Mouse (Mus musculus) hindbrain, embryonic 11.5 days (tissue): ENCODE results near the gene Chst8. TPM values are rescaled to one million over a fixed set of nuclear protein-coding genes. Genes with fewer than 3 reads are reported as not detected.

Source experiments
- ATAC-seq: fragments of 200-750 bp; cut with Nextera tagmentation; 2 replicates; pipeline ENCODE4 v1.8.0; 2017; ENCODE audit warnings: mild to moderate bottlenecking, moderate TSS enrichment, moderate library complexity; ENCODE audit not compliant: low FRiP score
- DNase-seq: peaks from one replicate; pipeline ENCODE4 v3.0.0-alpha.2; 2015; ENCODE audit warnings: low spot score
- H3K27ac ChIP-seq: fragments of 300-500 bp; sonication (generic); 2 replicates; pipeline ENCODE4 v1.5.1; 2014; ENCODE audit warnings: mild to moderate bottlenecking, low read depth, low read length
- H3K27me3 ChIP-seq: fragments of 300-500 bp; sonication (generic); 2 replicates; pipeline ENCODE4 v1.6.1; 2014; ENCODE audit warnings: mild to moderate bottlenecking, low read length, moderate library complexity, mixed read lengths; ENCODE audit not compliant: control insufficient read depth, insufficient read depth
- H3K36me3 ChIP-seq: fragments of 300-500 bp; sonication (generic); 2 replicates; pipeline ENCODE4 v1.6.1; 2014; ENCODE audit warnings: mild to moderate bottlenecking, low read length, moderate library complexity, mixed read lengths; ENCODE audit not compliant: control insufficient read depth, insufficient read depth
- H3K4me1 ChIP-seq: fragments of 300-500 bp; sonication (generic); replicated peaks from 2 replicates; pipeline ENCODE4 v1.6.1; 2014; ENCODE audit warnings: low read length, mixed read lengths; ENCODE audit not compliant: control insufficient read depth, insufficient read depth
- H3K4me2 ChIP-seq: fragments of 300-500 bp; sonication (generic); replicated peaks from 2 replicates; pipeline ENCODE4 v1.6.1; 2014; ENCODE audit warnings: mild to moderate bottlenecking, low read depth, low read length
- H3K4me3 ChIP-seq: fragments of 300-500 bp; sonication (generic); 2 replicates; pipeline ENCODE4 v1.5.1; 2014; ENCODE audit warnings: low read depth, low read length
- H3K9ac ChIP-seq: fragments of 300-500 bp; sonication (generic); 2 replicates; pipeline ENCODE4 v1.6.1; 2014; ENCODE audit warnings: low read depth, low read length
- H3K9me3 ChIP-seq: fragments of 300-500 bp; sonication (generic); 2 replicates; pipeline ENCODE4 v1.6.1; 2016; ENCODE audit warnings: low read length; ENCODE audit not compliant: control insufficient read depth
- WGBS: fragments of 180-500 bp; shearing (Covaris S2); extraction: QIAGEN DNeasy Blood & Tissue Kit; methylation state at CpG from one replicate; pipeline ENCODE4 v1.1.7; 2014; 5-methylcytosine and 5-hydroxymethylcytosine counted together
- polyA plus RNA-seq: library from polyadenylated mRNA; unstranded; fragments of >200 nt; fragmentation: Nextera tagmentation; extraction: Ambion mirVana; gene quantifications from 2 replicates; pipeline ENCODE4 v1.2.1, GENCODE M21; 2014

Chst8 gene
- polyA plus RNA-seq, 1 experiment from 2014 or later: 13.5 TPM

DNA sequence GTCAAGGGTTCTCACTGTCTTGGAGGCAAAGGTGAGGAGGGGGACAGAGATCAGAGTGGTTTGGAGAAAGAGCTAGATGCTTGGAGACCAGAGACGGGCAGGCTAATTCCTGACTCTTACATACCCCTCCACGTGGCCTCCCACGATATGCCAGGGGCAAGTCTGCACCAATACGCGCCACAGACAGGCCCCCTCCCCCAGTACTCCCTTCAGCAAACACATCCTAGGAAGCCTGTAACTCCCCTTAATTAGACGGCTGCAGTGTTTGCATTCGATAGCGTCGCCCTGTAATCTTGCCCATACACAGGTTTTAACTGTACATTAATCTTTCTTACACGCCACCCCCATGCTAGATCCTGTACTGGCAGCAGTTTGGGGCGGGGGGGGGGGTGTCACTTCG lies 14.5 kb downstream of the Chst8 start:
- ATAC-seq (no peak), DNase-seq (peak; percentile 34)
- Histone ChIP-seq H3K4me2 (0 out of 2 replicates have a peak overlapping the region, but pooled peaks have one; percentile 3), H3K27ac (0 out of 2 replicates have a peak overlapping the region, but pooled peaks have one; percentile 55), H3K4me1 (peaks cover 9% of the 10 kb centered on the region), H3K27me3 (no peaks in the 10 kb centered on the region), H3K9me3 (no peaks in the 10 kb centered on the region), H3K36me3 (no peaks in the 10 kb centered on the region), H3K4me3 (no peak overlapping the region), H3K9ac (no peak overlapping the region)
- 14% methylated on average over 12 of the region's 12 CpGs for WGBS

DNA sequence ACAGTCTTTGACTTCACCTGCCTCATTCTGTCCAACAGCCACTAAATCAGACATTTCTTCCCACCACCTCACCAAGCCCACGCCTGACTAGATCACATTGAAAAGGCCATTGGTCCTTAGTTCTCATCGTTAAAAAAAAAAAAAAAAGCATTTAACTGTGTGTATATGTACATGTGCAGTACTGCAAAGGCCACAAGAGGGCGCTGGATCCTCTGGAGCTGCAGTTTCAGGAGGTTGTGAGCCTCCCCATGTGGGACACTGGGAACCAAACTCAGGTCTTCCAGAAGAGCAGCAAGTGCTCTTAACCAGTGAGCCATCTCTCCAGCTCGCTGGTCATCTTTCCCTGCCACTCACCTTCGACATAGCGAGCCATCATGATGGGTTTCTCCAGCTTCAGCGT lies 22.1 kb downstream of the Chst8 start:
- no peak for DNase-seq
- H3K4me2 ChIP-seq: no peak overlapping the region
- H3K36me3 ChIP-seq: no peaks in the 10 kb centered on the region
- 74% methylated on average over 7 of the region's 7 CpGs for WGBS
- H3K9ac ChIP-seq: no peak overlapping the region
- H3K4me1 ChIP-seq: no peaks in the 10 kb centered on the region
- no peaks in the 10 kb centered on the region for H3K27me3 ChIP-seq
- ATAC-seq: no peak
- no peak overlapping the region for H3K4me3 ChIP-seq
- H3K9me3 ChIP-seq: no peaks in the 10 kb centered on the region
- H3K27ac ChIP-seq: no peak overlapping the region

DNA sequence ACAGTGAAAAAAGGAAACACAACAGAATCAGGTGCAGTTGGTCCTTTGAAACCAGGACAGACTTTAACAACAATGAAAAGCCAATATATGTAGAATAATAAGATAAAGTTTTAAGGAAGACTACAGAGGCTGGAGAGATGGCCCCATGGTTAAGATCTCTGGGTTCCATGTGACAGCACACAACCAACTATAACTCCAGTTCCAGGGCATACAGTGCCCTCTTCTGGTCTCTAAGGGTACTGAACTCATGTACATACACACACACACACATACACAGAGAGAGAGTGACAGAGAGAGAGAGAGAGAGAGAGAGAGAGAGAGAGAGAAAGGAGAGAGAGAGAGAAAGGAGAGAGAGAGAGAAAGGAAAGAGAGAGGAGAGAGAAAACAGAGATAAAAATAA lies 25.3 kb downstream of the Chst8 start:
- ATAC-seq: no peak
- Histone ChIP-seq H3K9ac (no peak overlapping the region), H3K27ac (no peak overlapping the region), H3K27me3 (no peaks in the 10 kb centered on the region), H3K36me3 (no peaks in the 10 kb centered on the region), H3K9me3 (no peaks in the 10 kb centered on the region), H3K4me3 (no peak overlapping the region), H3K4me2 (no peak overlapping the region), H3K4me1 (no peaks in the 10 kb centered on the region)
- DNase-seq: no peak

DNA sequence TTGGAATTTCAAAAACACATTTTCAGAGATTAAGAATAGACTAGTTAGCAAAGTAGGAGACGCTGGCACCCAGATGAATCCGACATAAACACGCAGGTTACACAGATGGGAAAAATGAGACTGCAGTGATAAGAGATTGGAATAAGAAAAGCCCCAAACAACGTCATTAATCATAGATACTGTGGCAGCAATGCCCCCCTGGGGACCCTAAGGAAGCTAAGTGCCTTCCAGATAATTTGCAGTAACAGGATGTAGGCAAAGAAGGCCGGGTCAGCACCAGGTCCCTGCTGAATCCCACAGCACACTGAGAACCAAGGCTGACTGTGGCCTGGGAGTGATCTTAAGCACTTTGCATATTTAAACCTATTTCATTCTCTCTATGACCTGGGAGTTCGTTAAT lies 27.5 kb downstream of the Chst8 start:
- 55% methylated on average over 6 of the region's 6 CpGs for WGBS
- H3K9ac ChIP-seq: no peak overlapping the region
- peak; percentile 45; the same call in 1 of the 2 replicates for ATAC-seq

GRCm38 (mm10) chr7:34784469-34784868 lies 28.0 kb downstream of the Chst8 start:
- ATAC-seq (no peak), DNase-seq (no peak)
- no peaks in the 10 kb centered on the region for H3K4me1 ChIP-seq
- 76% methylated on average over 9 of the region's 9 CpGs for WGBS
- no peaks in the 10 kb centered on the region for H3K27me3 ChIP-seq
- H3K4me2 ChIP-seq: no peak overlapping the region
- no peaks in the 10 kb centered on the region for H3K36me3 ChIP-seq
- H3K4me3 ChIP-seq: no peak overlapping the region
- no peaks in the 10 kb centered on the region for H3K9me3 ChIP-seq
- no peak overlapping the region for H3K27ac ChIP-seq
- no peak overlapping the region for H3K9ac ChIP-seq

More for the DNA sequence above, 27.5 kb downstream of the Chst8 start:
- Histone ChIP-seq H3K27ac (no peak overlapping the region), H3K27me3 (no peaks in the 10 kb centered on the region), H3K4me2 (no peak overlapping the region), H3K4me1 (no peaks in the 10 kb centered on the region), H3K9me3 (no peaks in the 10 kb centered on the region), H3K4me3 (no peak overlapping the region), H3K36me3 (no peaks in the 10 kb centered on the region)
- peak; percentile 59 for DNase-seq

DNA sequence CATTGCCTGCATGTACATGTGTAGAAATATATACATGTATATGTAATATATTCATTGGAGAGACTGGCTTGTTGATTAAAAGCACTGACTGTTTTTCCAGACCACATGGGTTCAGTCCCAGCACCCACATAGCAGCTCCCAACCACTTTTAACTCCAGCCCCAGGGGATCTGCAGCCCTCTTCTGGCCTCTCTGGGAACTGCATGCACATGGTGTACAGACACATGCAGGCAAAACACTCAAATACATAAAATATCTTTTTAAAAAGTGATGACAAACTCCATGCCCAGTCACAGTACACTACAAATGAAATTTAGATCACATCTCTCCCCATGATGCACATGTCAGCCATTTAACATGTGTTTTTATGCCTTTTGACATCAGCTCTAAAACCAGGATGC lies 30.5 kb downstream of the Chst8 start:
- ATAC-seq: no peak
- DNase-seq: no peak
- H3K27ac ChIP-seq: no peak overlapping the region

DNA sequence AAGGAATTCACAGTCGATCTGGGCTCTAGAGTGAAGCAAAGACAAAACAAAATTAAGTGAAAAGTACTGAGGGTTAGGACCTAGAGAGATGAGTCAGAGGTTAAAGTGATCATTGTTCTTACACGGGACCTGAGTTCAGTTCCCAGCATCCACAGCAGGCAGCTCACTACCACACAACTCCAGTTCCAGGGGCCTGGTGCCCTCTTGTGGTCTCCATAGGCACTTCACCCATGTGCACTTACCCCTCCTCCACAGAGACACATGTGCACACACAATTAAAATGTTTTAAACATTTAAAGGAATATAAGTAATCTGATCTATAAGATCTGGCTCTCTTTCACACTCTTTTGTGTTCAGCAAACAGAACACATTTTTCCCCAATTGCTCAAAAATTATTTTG lies 31.3 kb downstream of the Chst8 start:
- no peaks in the 10 kb centered on the region for H3K9me3 ChIP-seq
- 90% methylated on average over 2 of the region's 2 CpGs for WGBS
- H3K9ac ChIP-seq: no peak overlapping the region
- H3K27me3 ChIP-seq: no peaks in the 10 kb centered on the region
- no peak overlapping the region for H3K4me3 ChIP-seq
- 0 out of 2 replicates have a peak, but pooled peaks cover 2% of the 10 kb centered on the region for H3K4me1 ChIP-seq
- DNase-seq (no peak), ATAC-seq (no peak)
- no peaks in the 10 kb centered on the region for H3K36me3 ChIP-seq
- no peak overlapping the region for H3K27ac ChIP-seq
- no peak overlapping the region for H3K4me2 ChIP-seq

More for the DNA sequence above, 30.5 kb downstream of the Chst8 start:
- no peak overlapping the region for H3K4me2 ChIP-seq
- H3K36me3 ChIP-seq: no peaks in the 10 kb centered on the region
- H3K4me3 ChIP-seq: no peak overlapping the region
- no peaks in the 10 kb centered on the region for H3K9me3 ChIP-seq
- H3K4me1 ChIP-seq: 0 out of 2 replicates have a peak, but pooled peaks cover 2% of the 10 kb centered on the region
- no peak overlapping the region for H3K9ac ChIP-seq
- H3K27me3 ChIP-seq: no peaks in the 10 kb centered on the region

GRCm38 (mm10) chr7:34778426-34778825 lies 34.1 kb downstream of the Chst8 start:
- Histone ChIP-seq H3K36me3 (no peaks in the 10 kb centered on the region), H3K4me1 (peaks cover 2% of the 10 kb centered on the region; the same call in 1 of the 2 replicates), H3K27ac (no peak overlapping the region), H3K9ac (no peak overlapping the region), H3K9me3 (no peaks in the 10 kb centered on the region), H3K4me3 (no peak overlapping the region), H3K27me3 (no peaks in the 10 kb centered on the region), H3K4me2 (no peak overlapping the region)
- ATAC-seq (no peak), DNase-seq (no peak)
- 13% methylated on average over 9 of the region's 9 CpGs for WGBS

DNA sequence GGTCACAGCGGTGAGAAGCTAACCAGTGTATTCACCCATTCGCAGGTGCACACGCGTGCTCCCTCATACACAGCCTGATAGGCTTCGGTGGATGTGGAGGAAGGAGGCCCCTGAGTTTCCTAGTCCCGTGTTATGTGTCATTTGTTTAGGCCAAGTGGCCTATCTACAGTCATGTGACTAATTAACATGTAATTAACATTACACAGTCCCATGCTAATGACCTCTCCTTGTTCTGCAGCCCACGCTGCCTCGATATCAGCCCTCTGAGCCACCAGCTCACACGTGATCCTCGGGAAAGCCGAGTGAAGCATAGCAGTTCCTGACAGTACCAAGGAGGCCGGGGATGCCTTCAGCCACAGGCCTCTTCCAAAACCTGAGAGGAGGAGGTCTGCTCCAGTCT lies 36.9 kb downstream of the Chst8 start:
- H3K27me3 ChIP-seq: no peaks in the 10 kb centered on the region
- H3K27ac ChIP-seq: no peak overlapping the region
- H3K9me3 ChIP-seq: no peaks in the 10 kb centered on the region
- peaks cover 2% of the 10 kb centered on the region; the same call in 1 of the 2 replicates for H3K4me1 ChIP-seq
- H3K9ac ChIP-seq: no peak overlapping the region
- no peak overlapping the region for H3K4me2 ChIP-seq
- WGBS: 79% methylated on average over 12 of the region's 12 CpGs
- DNase-seq (no peak), ATAC-seq (no peak)
- H3K4me3 ChIP-seq: no peak overlapping the region
- H3K36me3 ChIP-seq: no peaks in the 10 kb centered on the region
